Mouse (Mus musculus): ENCODE data around the gene Btbd16. TPM values are rescaled to one million over a fixed set of nuclear protein-coding genes. Genes with fewer than 3 reads are reported as not detected.

Gene Btbd16
- polyA plus RNA-seq, 1 experiment from 2014 or later, result 0.40 TPM

DNA sequence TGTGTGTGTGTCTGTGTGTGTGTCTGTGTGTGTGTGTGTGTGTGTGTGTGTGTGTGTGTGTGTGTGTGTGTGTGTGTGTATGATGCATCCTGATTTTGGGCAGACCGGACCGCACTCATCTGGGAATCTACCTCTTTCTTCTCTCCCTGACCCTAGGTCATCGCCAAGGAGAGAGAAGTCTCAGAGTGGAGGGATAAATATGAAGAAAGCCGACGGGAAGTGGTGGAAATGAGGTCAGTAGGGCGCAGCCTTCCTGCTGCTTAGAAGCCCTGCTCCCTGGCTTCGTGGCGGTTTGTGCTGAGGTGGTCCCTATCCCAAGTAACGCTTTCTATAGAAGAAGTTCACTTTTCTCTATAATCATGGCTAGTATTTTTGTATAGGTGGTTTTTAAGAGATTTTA is 22.2 kb upstream of the Btbd16 start:
- Histone ChIP-seq H3K4me3 (no peak overlapping the region), H3K27me3 (ENCODE audit: insufficient read depth, poor library complexity, severe bottlenecking) (no peaks in the 10 kb centered on the region), H3K27ac (peak overlapping the region; percentile 73), H3K36me3 (peaks cover 70% of the 10 kb centered on the region), H3K4me1 (peaks cover 66% of the 10 kb centered on the region), H3K9me3 (no peaks in the 10 kb centered on the region)
- WGBS, result 66% methylated on average over 9 of the region's 9 CpGs
- DNase-seq (ENCODE audit: low spot score), result no peak

DNA sequence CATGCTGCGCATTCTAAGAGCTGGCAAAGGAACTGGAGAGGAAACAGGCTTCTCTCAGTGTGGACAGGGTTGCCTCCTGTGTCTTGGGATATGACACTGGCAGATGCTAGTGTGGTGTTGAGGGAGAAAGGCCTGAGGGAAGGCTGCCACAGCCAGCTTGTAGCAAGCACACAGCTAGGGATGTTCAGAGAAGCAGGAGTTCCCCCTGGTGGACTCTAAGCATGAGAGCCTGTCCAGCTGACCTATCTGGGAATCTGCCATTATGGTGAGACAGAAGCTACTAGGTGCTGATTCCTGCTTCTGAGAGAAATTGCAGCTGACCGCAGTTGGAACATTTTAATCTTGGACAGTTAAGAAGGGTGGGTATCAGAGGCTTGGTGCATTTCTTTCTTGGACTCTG is 19.1 kb upstream of the Btbd16 start:
- no peak for DNase-seq (ENCODE audit: low spot score)
- H3K4me3 ChIP-seq, result no peak overlapping the region
- H3K9me3 ChIP-seq, result no peaks in the 10 kb centered on the region
- no peaks in the 10 kb centered on the region for H3K27me3 ChIP-seq (ENCODE audit: insufficient read depth, poor library complexity, severe bottlenecking)
- H3K36me3 ChIP-seq, result peaks cover 73% of the 10 kb centered on the region
- H3K4me1 ChIP-seq, result peaks cover 53% of the 10 kb centered on the region
- peak overlapping the region; percentile 16; the same call in 1 of the 2 replicates for H3K27ac ChIP-seq
- 83% methylated on average over 2 of the region's 2 CpGs for WGBS

DNA sequence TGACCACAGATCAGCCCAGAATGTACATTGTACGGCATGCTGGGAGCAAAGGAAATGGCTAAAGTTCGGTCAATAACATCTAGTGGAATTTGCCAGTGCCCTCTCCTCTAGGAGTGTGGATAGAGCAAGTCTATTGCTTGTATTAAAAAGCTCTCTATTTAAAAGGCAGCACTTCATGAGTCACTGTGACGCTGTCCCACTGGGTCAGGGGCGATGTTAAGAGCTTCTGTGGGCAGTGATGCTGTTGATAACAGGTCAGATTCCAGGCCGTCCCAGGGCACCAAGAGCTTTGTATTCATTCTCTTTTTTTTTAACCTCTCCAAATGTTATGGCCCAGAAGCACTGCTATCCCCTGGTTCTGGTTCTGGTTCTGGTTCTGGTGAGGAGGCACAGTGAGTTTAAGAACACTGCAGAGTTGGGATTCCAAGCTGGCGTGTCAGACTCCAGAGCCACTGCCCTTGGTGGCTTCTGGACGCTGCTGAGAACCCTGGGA is 17.5 kb upstream of the Btbd16 start:
- no peak for DNase-seq (ENCODE audit: low spot score)
- H3K36me3 ChIP-seq, result peaks cover 76% of the 10 kb centered on the region
- H3K4me1 ChIP-seq, result peaks cover 37% of the 10 kb centered on the region
- peak overlapping the region; percentile 36 for H3K27ac ChIP-seq
- 51% methylated on average over 7 of the region's 7 CpGs for WGBS
- H3K27me3 ChIP-seq (ENCODE audit: insufficient read depth, poor library complexity, severe bottlenecking), result no peaks in the 10 kb centered on the region
- H3K4me3 ChIP-seq, result no peak overlapping the region; the same call in 1 of the 2 replicates
- H3K9me3 ChIP-seq, result no peaks in the 10 kb centered on the region

GRCm38 (mm10) chr7:130757326-130757865 is 16.5 kb upstream of the Btbd16 start:
- Histone ChIP-seq H3K9me3 (no peaks in the 10 kb centered on the region), H3K27me3 (ENCODE audit: insufficient read depth, poor library complexity, severe bottlenecking) (no peaks in the 10 kb centered on the region), H3K27ac (peak overlapping the region; percentile 36), H3K36me3 (peaks cover 69% of the 10 kb centered on the region), H3K4me1 (peaks cover 35% of the 10 kb centered on the region), H3K4me3 (no peak overlapping the region)
- no peak for DNase-seq (ENCODE audit: low spot score)
- 77% methylated on average over 11 of the region's 11 CpGs for WGBS

DNA sequence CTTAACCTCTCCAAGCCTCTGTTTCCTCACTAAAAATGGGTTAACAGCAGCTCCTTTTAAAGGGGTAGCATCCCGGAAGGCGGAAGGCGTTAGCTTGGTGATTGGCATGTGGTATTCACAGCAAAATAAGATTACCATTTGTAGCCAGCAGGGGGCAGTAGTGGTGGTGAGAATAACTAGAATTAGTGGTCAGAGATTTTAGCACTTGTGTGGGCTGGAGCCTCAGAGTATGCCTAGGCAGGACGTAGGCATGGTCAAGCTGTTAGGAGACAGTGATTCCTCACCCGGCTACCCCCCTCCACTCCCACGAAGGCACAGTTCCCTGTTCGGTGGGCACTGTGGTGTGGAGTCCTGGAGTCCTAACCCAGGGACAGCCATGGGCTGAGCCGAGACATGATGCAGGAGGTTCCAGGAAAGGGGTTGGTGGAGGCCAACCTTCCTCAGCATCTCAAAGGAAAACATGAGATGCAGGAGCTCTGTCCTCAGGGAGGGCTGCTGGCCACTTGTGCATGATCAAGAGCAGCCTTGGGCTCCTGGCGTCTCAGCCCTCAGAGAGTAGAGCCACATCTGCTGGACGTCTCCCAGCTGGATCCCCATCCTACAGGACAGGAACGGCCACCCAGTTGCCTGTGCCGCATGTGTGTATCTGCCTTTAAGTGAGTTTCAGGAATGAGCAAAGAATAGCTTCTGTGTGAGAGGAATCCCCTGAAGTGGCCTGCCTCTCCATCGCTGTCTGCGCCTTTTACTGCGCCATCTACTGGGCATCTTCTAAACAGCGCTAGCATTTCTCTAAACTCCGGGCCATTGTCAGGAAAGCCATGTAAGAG is 11.6 kb upstream of the Btbd16 start:
- 29% methylated on average over 17 of the region's 17 CpGs for WGBS
- H3K27me3 ChIP-seq (ENCODE audit: insufficient read depth, poor library complexity, severe bottlenecking), result no peaks in the 10 kb centered on the region
- DNase-seq (ENCODE audit: low spot score), result peak; percentile 83
- H3K9me3 ChIP-seq, result no peaks in the 10 kb centered on the region
- peaks cover 18% of the 10 kb centered on the region for H3K4me1 ChIP-seq
- H3K36me3 ChIP-seq, result peaks cover 63% of the 10 kb centered on the region
- H3K4me3 ChIP-seq, result no peak overlapping the region
- no peak overlapping the region for H3K27ac ChIP-seq

- Histone ChIP-seq H3K36me3 (peaks cover 48% of the 10 kb centered on the region), H3K4me1 (peaks cover 17% of the 10 kb centered on the region), H3K9me3 (no peaks in the 10 kb centered on the region), H3K4me3 (no peak overlapping the region), H3K27me3 (ENCODE audit: insufficient read depth, poor library complexity, severe bottlenecking) (no peaks in the 10 kb centered on the region), H3K27ac (no peak overlapping the region)
- WGBS, result 92% methylated on average over 17 of the region's 17 CpGs
- DNase-seq (ENCODE audit: low spot score), result no peak
Observed at GRCm38 (mm10) chr7:130764160-130764559, 9.7 kb upstream of the Btbd16 start.

GRCm38 (mm10) chr7:130766411-130767170 is 7.3 kb upstream of the Btbd16 start:
- WGBS, result 55% methylated on average over 30 of the region's 30 CpGs
- H3K9me3 ChIP-seq, result no peaks in the 10 kb centered on the region
- peak overlapping the region; percentile 13; the same call in 1 of the 2 replicates for H3K4me3 ChIP-seq
- H3K36me3 ChIP-seq, result peaks cover 25% of the 10 kb centered on the region
- DNase-seq (ENCODE audit: low spot score), result no peak
- peak overlapping the region; percentile 49 for H3K27ac ChIP-seq
- no peaks in the 10 kb centered on the region for H3K27me3 ChIP-seq (ENCODE audit: insufficient read depth, poor library complexity, severe bottlenecking)
- H3K4me1 ChIP-seq, result peaks cover 19% of the 10 kb centered on the region

DNA sequence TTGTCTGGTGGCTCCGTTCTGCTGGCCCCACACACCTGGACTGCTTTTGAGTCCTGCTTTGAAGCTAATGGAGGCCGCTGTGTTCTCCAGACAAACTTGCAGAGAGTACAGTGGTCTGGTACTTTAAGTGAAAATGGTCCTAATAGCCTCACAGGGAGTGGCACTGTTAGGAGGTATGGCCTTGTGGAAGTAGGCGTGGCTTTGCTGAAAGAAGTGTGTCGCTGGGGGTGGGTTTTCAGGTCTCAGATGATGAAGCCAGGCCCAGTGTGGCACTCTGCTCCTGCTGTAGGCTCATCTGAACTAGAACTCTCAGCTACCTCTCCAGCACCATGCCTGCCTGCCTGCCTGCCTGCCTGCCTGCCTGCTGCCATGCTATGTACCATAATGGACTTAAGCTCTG is 5.7 kb upstream of the Btbd16 start:
- no peaks in the 10 kb centered on the region for H3K27me3 ChIP-seq (ENCODE audit: insufficient read depth, poor library complexity, severe bottlenecking)
- H3K4me1 ChIP-seq, result peaks cover 13% of the 10 kb centered on the region
- no peaks in the 10 kb centered on the region for H3K9me3 ChIP-seq
- 84% methylated on average over 4 of the region's 4 CpGs for WGBS
- H3K27ac ChIP-seq, result no peak overlapping the region
- no peak for DNase-seq (ENCODE audit: low spot score)
- H3K4me3 ChIP-seq, result no peak overlapping the region
- H3K36me3 ChIP-seq, result peaks cover 25% of the 10 kb centered on the region

DNA sequence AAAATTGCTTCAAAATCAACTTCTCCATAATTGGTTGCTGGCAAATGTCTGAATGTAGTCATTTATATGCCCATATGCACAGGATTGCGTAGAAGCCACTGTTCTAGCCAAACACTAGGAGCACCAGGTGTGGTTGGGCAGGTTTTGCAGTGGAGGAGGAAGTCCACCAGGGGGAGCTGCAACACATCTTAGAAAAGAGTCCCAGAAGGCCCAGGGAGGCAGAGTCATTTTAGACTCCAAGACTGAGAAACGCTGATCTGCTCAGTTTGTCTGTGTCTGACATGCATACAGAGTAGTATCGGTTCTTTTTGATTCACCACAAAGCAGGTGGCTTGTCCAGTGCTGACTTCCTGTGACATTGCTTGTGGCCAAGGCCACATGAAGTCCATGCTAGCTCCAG is 3.2 kb upstream of the Btbd16 start:
- Histone ChIP-seq H3K36me3 (peaks cover 4% of the 10 kb centered on the region; the same call in 1 of the 2 replicates), H3K4me3 (no peak overlapping the region), H3K9me3 (no peaks in the 10 kb centered on the region), H3K27ac (no peak overlapping the region), H3K4me1 (peaks cover 26% of the 10 kb centered on the region), H3K27me3 (ENCODE audit: insufficient read depth, poor library complexity, severe bottlenecking) (no peaks in the 10 kb centered on the region)
- WGBS, result 36% methylated on average over 3 of the region's 3 CpGs
- DNase-seq (ENCODE audit: low spot score), result no peak

DNA sequence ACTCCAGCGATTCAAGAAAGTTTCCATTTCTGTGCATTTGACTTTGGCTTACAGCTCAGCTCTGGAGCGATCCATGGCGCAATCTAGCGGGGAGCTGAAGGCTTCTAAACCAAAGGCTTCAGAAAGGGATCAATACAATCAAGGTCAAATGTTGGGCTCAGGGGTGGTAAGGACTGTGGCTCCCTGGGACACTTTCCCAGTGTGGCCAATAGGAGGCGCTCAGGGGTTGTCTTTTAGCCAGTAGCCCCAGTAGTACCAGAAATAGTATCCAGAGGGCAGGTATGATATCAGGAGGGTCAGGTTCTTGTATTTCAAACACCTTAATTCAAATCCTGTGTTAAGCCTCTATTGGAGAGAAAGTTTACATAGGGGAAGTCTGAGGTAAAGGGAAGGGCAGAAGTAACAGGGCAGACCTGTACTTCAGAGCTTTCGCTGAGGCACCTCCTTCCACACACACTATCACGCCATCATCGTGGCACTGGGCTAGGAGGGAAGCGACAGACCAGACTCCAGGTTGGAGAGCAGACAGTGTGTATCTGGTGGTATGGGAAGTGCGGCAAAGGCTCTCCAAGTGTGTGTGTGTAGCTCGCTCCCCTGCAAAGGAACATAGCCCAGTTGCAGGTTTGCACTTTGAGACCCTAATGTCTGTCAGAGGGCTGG is 568 bp upstream of the Btbd16 start:
- Histone ChIP-seq H3K4me1 (peaks cover 16% of the 10 kb centered on the region), H3K27ac (no peak overlapping the region; the same call in 1 of the 2 replicates), H3K36me3 (no peaks in the 10 kb centered on the region), H3K4me3 (no peak overlapping the region), H3K9me3 (no peaks in the 10 kb centered on the region), H3K27me3 (ENCODE audit: insufficient read depth, poor library complexity, severe bottlenecking) (no peaks in the 10 kb centered on the region)
- no peak for DNase-seq (ENCODE audit: low spot score)
- WGBS, result 56% methylated on average over 11 of the region's 11 CpGs

GRCm38 (mm10) chr7:130780866-130781419 is 7.1 kb downstream of the Btbd16 start:
- Histone ChIP-seq H3K27me3 (ENCODE audit: insufficient read depth, poor library complexity, severe bottlenecking) (no peaks in the 10 kb centered on the region), H3K36me3 (no peaks in the 10 kb centered on the region), H3K4me3 (no peak overlapping the region), H3K27ac (peak overlapping the region; percentile 67; the same call in 1 of the 2 replicates), H3K9me3 (no peaks in the 10 kb centered on the region), H3K4me1 (peaks cover 25% of the 10 kb centered on the region)
- 24% methylated on average over 5 of the region's 5 CpGs for WGBS
- no peak for DNase-seq (ENCODE audit: low spot score)

GRCm38 (mm10) chr7:130782501-130783050 is 8.7 kb downstream of the Btbd16 start:
- 0 out of 2 replicates have a peak overlapping the region, but pooled peaks have one; percentile 67 for H3K27ac ChIP-seq
- DNase-seq (ENCODE audit: low spot score), result no peak
- H3K4me3 ChIP-seq, result no peak overlapping the region
- no peaks in the 10 kb centered on the region for H3K27me3 ChIP-seq (ENCODE audit: insufficient read depth, poor library complexity, severe bottlenecking)
- H3K4me1 ChIP-seq, result peaks cover 36% of the 10 kb centered on the region
- WGBS, result 76% methylated on average over 5 of the region's 5 CpGs
- no peaks in the 10 kb centered on the region for H3K36me3 ChIP-seq
- H3K9me3 ChIP-seq, result no peaks in the 10 kb centered on the region

Measured in heart, embryonic 10.5 days (tissue).